Mouse (Mus musculus) adrenal gland, postnatal 25 days (tissue): ENCODE measurements around the gene Phf2. TPM values are rescaled to one million over a fixed set of nuclear protein-coding genes. Genes with fewer than 3 reads are reported as not detected.

ENCODE experiments used
- total RNA-seq: library from RNA; stranded (reverse); gene quantifications from 2 replicates; pipeline ENCODE4 v1.2.3, GENCODE M21; 2021

Phf2 gene
- total RNA-seq, 1 experiment from 2014 or later: 42.7 TPM

Other genes starting within 250 kb of the Phf2 start
- gene Ptpdc1, start 245.5 kb downstream of the Phf2 start, total RNA-seq: 5.5 and 11.3 TPM in 2 replicates
- not detected in 2 replicates for gene Barx1, start 208.1 kb downstream of the Phf2 start, total RNA-seq
- 189 TPM in 2 replicates for gene Fam120a, start 96.9 kb upstream of the Phf2 start, total RNA-seq